Mouse (Mus musculus) forebrain, embryonic 12.5 days (tissue): ENCODE results near the gene Ahcyl1. TPM values are rescaled to one million over a fixed set of nuclear protein-coding genes. Genes with fewer than 3 reads are reported as not detected.
"Not testable (repeated sequence)": the region's sequence is repeated elsewhere in the genome, so short reads cannot be mapped to it uniquely, and the experiment has no call there.

ENCODE experiments used
- ATAC-seq: fragments of 200-750 bp; cut with Nextera tagmentation; 2 replicates; pipeline ENCODE4 v1.8.0; 2017; ENCODE audit warnings: moderate TSS enrichment; ENCODE audit not compliant: low FRiP score
- H3K27ac ChIP-seq: fragments of 300-500 bp; sonication (generic); 2 replicates; pipeline ENCODE4 v1.5.1; 2016; ENCODE audit warnings: mild to moderate bottlenecking
- H3K27me3 ChIP-seq: fragments of 300-500 bp; sonication (generic); 2 replicates; pipeline ENCODE4 v1.6.1; 2016; ENCODE audit warnings: mild to moderate bottlenecking
- H3K36me3 ChIP-seq: fragments of 300-500 bp; sonication (generic); replicated peaks from 2 replicates; pipeline ENCODE4 v1.6.1; 2016; ENCODE audit warnings: mild to moderate bottlenecking
- H3K4me1 ChIP-seq: fragments of 300-500 bp; sonication (generic); 2 replicates; pipeline ENCODE4 v1.6.1; 2016
- H3K4me2 ChIP-seq: fragments of 300-500 bp; sonication (generic); 2 replicates; pipeline ENCODE4 v1.6.1; 2016; ENCODE audit warnings: mild to moderate bottlenecking, moderate library complexity
- H3K4me3 ChIP-seq: fragments of 300-500 bp; sonication (generic); replicated peaks from 2 replicates; pipeline ENCODE4 v1.5.1; 2016; ENCODE audit warnings: mild to moderate bottlenecking
- H3K9ac ChIP-seq: fragments of 300-500 bp; sonication (generic); 2 replicates; pipeline ENCODE4 v1.6.1; 2016; ENCODE audit warnings: mild to moderate bottlenecking
- H3K9me3 ChIP-seq: fragments of 300-500 bp; sonication (generic); 2 replicates; pipeline ENCODE4 v1.6.1; 2016
- WGBS: fragments of 180-500 bp; shearing (Covaris S2); methylation state at CpG from one replicate; pipeline ENCODE4 v1.1.7; 2016; 5-methylcytosine and 5-hydroxymethylcytosine counted together
- polyA plus RNA-seq: library from polyadenylated mRNA; unstranded; fragments of >200 nt; fragmentation: Nextera tagmentation; extraction: Ambion mirVana; gene quantifications from 2 replicates; pipeline ENCODE4 v1.2.1, GENCODE M21; 2016

Ahcyl1 gene
- polyA plus RNA-seq, 1 experiment from 2014 or later: 124 TPM

GRCm38 (mm10) chr3:107735620-107736019, 39.3 kb upstream of the Ahcyl1 start:
- H3K9me3 ChIP-seq, H3K36me3 ChIP-seq, H3K4me2 ChIP-seq, ATAC-seq, H3K9ac ChIP-seq, H3K27me3 ChIP-seq, H3K27ac ChIP-seq, H3K4me3 ChIP-seq: not testable (repeated sequence)
- peaks cover 16% of the 10 kb centered on the region for H3K4me1 ChIP-seq
- WGBS: 94% methylated on average over 13 of the region's 13 CpGs

- no peak for ATAC-seq
- H3K4me1 ChIP-seq: no peaks in the 10 kb centered on the region
- WGBS: 90% methylated on average over 1 of the region's 1 CpGs
These were observed 37.0 kb upstream of the Ahcyl1 start for GRCm38 (mm10) chr3:107733329-107733728.

GRCm38 (mm10) chr3:107730236-107730635, 33.9 kb upstream of the Ahcyl1 start:
- H3K4me3 ChIP-seq: no peak overlapping the region
- ATAC-seq: no peak
- no peak overlapping the region for H3K27ac ChIP-seq
- H3K36me3 ChIP-seq: no peaks in the 10 kb centered on the region
- H3K27me3 ChIP-seq: no peaks in the 10 kb centered on the region
- no peaks in the 10 kb centered on the region for H3K9me3 ChIP-seq
- no peak overlapping the region for H3K9ac ChIP-seq
- H3K4me2 ChIP-seq: no peak overlapping the region
- WGBS: 76% methylated on average over 2 of the region's 2 CpGs
- no peaks in the 10 kb centered on the region for H3K4me1 ChIP-seq

More at GRCm38 (mm10) chr3:107733329-107733728, 37.0 kb upstream of the Ahcyl1 start:
- H3K27me3 ChIP-seq: no peaks in the 10 kb centered on the region
- H3K27ac ChIP-seq: no peak overlapping the region
- H3K4me2 ChIP-seq: no peak overlapping the region
- no peaks in the 10 kb centered on the region for H3K36me3 ChIP-seq
- no peak overlapping the region for H3K4me3 ChIP-seq
- no peaks in the 10 kb centered on the region for H3K9me3 ChIP-seq
- H3K9ac ChIP-seq: no peak overlapping the region

DNA sequence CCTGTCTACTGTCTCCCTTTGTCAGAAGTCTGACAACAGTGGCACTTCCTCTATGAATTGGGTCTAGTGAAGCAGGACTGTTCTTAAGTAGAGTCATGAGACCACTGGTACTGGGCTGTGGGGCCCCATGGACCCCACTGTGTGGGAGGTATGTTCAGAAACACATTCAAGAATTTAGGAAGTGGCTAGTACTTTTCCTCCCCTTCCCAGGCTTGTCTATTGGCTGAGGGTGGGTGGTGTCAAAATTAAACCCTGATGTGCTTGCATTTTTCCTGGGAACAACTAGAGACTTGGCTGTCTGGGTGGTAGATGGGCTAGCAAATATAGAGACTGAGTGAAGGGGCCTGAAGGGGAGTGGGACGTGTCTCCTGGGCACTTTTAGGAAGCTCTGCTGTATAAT, 32.1 kb upstream of the Ahcyl1 start:
- WGBS: 59% methylated on average over 1 of the region's 1 CpGs

GRCm38 (mm10) chr3:107715971-107716370, 19.6 kb upstream of the Ahcyl1 start:
- no peak for ATAC-seq
- H3K36me3 ChIP-seq: no peaks in the 10 kb centered on the region
- no peaks in the 10 kb centered on the region for H3K4me1 ChIP-seq
- WGBS: 86% methylated on average over 1 of the region's 1 CpGs
- H3K27me3 ChIP-seq: no peaks in the 10 kb centered on the region
- no peak overlapping the region for H3K4me3 ChIP-seq
- no peak overlapping the region for H3K4me2 ChIP-seq
- H3K9ac ChIP-seq: no peak overlapping the region
- no peak overlapping the region for H3K27ac ChIP-seq
- no peaks in the 10 kb centered on the region for H3K9me3 ChIP-seq

More for the DNA sequence above, 32.1 kb upstream of the Ahcyl1 start:
- Histone ChIP-seq H3K27me3 (no peaks in the 10 kb centered on the region), H3K27ac (no peak overlapping the region), H3K9ac (no peak overlapping the region), H3K4me3 (no peak overlapping the region), H3K36me3 (no peaks in the 10 kb centered on the region), H3K4me2 (no peak overlapping the region), H3K9me3 (no peaks in the 10 kb centered on the region), H3K4me1 (no peaks in the 10 kb centered on the region)
- no peak for ATAC-seq

DNA sequence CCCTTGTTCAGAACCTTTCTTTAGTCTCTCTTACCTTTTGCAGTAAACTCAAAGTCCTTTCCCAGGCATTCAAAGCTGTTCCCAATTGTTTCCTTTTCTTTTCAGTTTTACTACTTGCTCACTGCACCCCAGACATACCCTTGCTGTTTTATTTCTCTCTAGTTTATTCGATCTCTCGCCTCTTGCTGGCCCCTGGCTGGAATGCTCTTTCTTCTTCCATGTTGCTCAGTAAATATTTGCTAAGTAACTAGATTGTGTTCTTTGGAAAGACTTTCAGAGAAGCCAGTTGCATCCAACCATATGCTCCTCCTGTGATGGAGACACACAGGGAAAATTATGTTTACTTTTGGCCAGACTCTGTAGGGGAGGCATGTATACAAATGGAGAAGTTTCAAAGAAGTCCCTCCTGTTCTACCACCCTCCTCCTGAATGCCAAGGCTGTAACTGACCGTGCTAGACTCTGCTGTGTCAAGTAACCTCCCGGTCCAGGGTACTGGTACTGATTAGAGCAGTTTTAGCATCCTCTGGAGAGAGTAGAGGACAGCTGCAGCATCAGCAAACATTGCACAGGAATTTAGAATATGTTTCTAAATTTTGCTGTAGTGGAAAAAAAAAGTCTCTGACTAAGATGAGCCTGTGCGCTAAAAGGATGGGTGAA, 18.0 kb upstream of the Ahcyl1 start:
- Histone ChIP-seq H3K36me3 (no peaks in the 10 kb centered on the region), H3K4me1 (no peaks in the 10 kb centered on the region), H3K4me3 (no peak overlapping the region), H3K27me3 (no peaks in the 10 kb centered on the region), H3K27ac (no peak overlapping the region), H3K4me2 (no peak overlapping the region), H3K9me3 (no peaks in the 10 kb centered on the region), H3K9ac (no peak overlapping the region)
- WGBS: 79% methylated on average over 5 of the region's 5 CpGs
- ATAC-seq: no peak

- no peak overlapping the region for H3K4me3 ChIP-seq
- no peak overlapping the region for H3K9ac ChIP-seq
- H3K9me3 ChIP-seq: no peaks in the 10 kb centered on the region
- 61% methylated on average over 3 of the region's 3 CpGs for WGBS
- no peak overlapping the region for H3K4me2 ChIP-seq
- H3K4me1 ChIP-seq: no peaks in the 10 kb centered on the region
- no peak for ATAC-seq
- H3K36me3 ChIP-seq: no peaks in the 10 kb centered on the region
- no peak overlapping the region for H3K27ac ChIP-seq
- no peaks in the 10 kb centered on the region for H3K27me3 ChIP-seq
These were observed 15.7 kb upstream of the Ahcyl1 start for GRCm38 (mm10) chr3:107712081-107712480.

DNA sequence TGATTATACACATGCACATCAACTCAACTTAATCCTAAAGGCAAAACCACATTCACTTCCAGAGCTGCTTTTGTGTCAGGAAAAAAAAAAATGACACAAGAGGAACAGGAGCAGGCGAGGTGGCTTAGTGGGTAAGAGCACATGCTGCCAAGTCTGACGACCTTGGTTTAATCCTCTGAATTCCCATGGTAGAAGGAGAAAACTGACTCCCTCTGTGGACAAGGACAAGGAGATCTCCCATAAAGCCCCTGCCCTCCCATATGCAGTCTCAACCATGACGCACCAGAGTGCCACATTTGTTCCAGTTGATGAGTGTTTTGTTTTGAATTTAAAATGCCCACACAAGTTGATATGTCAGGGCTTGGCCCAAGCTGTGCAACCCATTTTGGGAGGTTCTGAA, 12.8 kb upstream of the Ahcyl1 start:
- no peaks in the 10 kb centered on the region for H3K4me1 ChIP-seq
- H3K4me2 ChIP-seq: no peak overlapping the region
- WGBS: 43% methylated on average over 3 of the region's 3 CpGs
- no peaks in the 10 kb centered on the region for H3K9me3 ChIP-seq
- no peaks in the 10 kb centered on the region for H3K36me3 ChIP-seq
- no peak overlapping the region for H3K9ac ChIP-seq
- H3K27me3 ChIP-seq: no peaks in the 10 kb centered on the region
- no peak for ATAC-seq
- no peak overlapping the region for H3K4me3 ChIP-seq
- H3K27ac ChIP-seq: no peak overlapping the region

DNA sequence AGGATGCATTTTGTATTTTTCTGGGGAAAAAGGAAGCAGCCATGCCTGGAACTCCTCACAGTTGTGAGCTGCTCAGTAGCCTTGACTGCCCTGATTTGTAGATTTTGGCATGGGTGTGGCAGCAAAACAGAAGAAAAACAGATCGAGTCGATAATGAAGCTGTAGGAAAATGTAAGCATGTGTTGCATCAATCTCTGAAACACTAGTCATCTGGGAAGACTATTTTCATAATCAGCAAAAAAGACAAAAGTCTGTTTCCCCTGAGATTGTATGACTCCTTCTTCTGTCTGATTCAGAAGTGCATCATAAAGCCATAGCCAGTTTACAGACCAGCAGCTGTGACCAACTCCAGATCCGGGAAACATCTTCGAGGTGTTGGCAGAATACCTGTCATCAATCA, 10.9 kb upstream of the Ahcyl1 start:
- WGBS: 95% methylated on average over 4 of the region's 4 CpGs
- no peaks in the 10 kb centered on the region for H3K27me3 ChIP-seq
- H3K4me3 ChIP-seq: no peak overlapping the region
- no peak overlapping the region for H3K4me2 ChIP-seq
- no peak overlapping the region for H3K27ac ChIP-seq
- no peaks in the 10 kb centered on the region for H3K36me3 ChIP-seq
- H3K4me1 ChIP-seq: no peaks in the 10 kb centered on the region
- H3K9ac ChIP-seq: no peak overlapping the region
- ATAC-seq: no peak
- H3K9me3 ChIP-seq: no peaks in the 10 kb centered on the region

GRCm38 (mm10) chr3:107706164-107706563, 9.8 kb upstream of the Ahcyl1 start:
- WGBS: 70% methylated on average over 2 of the region's 2 CpGs

GRCm38 (mm10) chr3:107704371-107704705, 8.0 kb upstream of the Ahcyl1 start:
- no peak for ATAC-seq
- H3K9me3 ChIP-seq: no peaks in the 10 kb centered on the region
- no peak overlapping the region for H3K9ac ChIP-seq
- no peaks in the 10 kb centered on the region for H3K27me3 ChIP-seq
- WGBS: 88% methylated on average over 1 of the region's 1 CpGs
- H3K27ac ChIP-seq: no peak overlapping the region
- H3K36me3 ChIP-seq: no peaks in the 10 kb centered on the region
- H3K4me1 ChIP-seq: no peaks in the 10 kb centered on the region
- no peak overlapping the region for H3K4me3 ChIP-seq
- no peak overlapping the region for H3K4me2 ChIP-seq

More at GRCm38 (mm10) chr3:107706164-107706563, 9.8 kb upstream of the Ahcyl1 start:
- no peak overlapping the region for H3K4me2 ChIP-seq
- no peak overlapping the region for H3K27ac ChIP-seq
- no peak for ATAC-seq
- H3K27me3 ChIP-seq: no peaks in the 10 kb centered on the region
- H3K9me3 ChIP-seq: no peaks in the 10 kb centered on the region
- no peak overlapping the region for H3K4me3 ChIP-seq
- no peak overlapping the region for H3K9ac ChIP-seq
- no peaks in the 10 kb centered on the region for H3K4me1 ChIP-seq
- no peaks in the 10 kb centered on the region for H3K36me3 ChIP-seq

DNA sequence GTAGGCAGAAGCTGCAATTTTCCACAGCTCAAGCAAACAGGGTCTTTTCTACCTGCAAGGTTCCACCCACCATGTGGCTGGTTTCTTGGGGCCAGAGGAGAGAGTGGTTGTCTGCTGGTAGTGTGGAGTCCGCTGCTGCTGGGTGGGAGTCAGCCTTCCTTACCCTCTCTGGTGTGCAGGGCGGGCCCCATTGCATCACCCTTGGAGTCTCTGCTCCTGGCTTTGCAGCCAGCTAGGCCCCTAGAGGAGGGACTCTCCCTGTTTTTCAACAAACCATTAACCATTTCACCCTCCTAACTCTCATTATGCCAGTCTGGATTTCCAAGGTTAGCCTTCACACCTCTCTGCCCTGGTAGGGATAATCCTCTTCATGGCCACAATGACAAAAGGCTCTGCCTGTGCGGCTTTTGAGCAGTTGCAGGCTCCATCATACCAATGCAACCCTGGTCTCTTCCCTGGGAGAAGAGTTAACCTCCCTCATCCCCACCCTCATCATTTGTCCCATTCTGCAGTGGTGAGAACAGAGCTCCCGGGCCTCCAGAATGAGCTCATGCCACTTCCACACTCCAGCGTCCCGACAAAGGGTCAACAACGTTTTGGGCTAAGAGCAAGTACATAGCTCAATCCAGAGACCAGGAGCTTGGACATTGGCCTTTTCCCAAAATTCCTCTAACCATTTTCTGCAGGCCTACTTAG, 7.5 kb upstream of the Ahcyl1 start:
- ATAC-seq: no peak
- Histone ChIP-seq H3K4me3 (no peak overlapping the region), H3K27me3 (no peaks in the 10 kb centered on the region), H3K4me2 (no peak overlapping the region), H3K36me3 (no peaks in the 10 kb centered on the region), H3K9me3 (no peaks in the 10 kb centered on the region), H3K9ac (no peak overlapping the region), H3K4me1 (no peaks in the 10 kb centered on the region), H3K27ac (no peak overlapping the region)
- WGBS: 79% methylated on average over 7 of the region's 7 CpGs

DNA sequence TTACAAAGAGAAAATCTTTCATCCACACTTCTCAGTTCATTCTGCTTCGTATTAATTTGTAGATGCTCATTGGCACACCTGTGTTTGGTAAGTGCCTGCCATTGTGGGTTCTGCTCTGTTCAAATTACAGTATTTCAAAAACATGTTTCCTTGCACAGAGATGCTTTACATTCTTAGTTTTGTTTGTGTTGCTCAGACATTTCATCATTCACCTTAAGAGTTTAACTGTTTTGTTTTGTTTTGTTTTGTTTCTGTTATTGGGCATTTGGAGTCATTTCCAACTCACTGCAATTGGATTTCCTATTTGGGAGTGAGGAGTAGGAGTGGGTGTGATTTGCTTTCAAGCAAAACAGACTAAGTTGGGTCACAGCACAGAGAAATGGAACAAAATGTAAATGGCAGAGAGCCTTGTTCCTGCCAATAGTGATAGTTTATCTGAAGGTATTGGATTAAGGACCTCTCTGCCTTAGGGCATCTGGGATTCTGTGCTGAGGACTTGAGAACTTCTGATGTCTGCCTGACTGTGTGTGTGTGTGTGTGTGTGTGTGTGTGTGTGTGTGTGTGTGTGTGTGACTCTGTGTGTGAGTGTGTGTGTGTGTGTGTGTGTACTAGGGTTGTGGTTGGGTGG, 5.5 kb upstream of the Ahcyl1 start:
- ATAC-seq: no peak
- Histone ChIP-seq H3K4me2 (no peak overlapping the region), H3K27ac (no peak overlapping the region), H3K4me1 (peaks cover under 1% of the 10 kb centered on the region; the same call in 1 of the 2 replicates), H3K4me3 (no peak overlapping the region), H3K36me3 (no peaks in the 10 kb centered on the region), H3K27me3 (no peaks in the 10 kb centered on the region), H3K9ac (no peak overlapping the region), H3K9me3 (no peaks in the 10 kb centered on the region)
- WGBS: 79% methylated on average over 1 of the region's 1 CpGs
